Mouse (Mus musculus) liver, embryonic 16.5 days (tissue): ENCODE results near the gene Hip1r. TPM values are rescaled to one million over a fixed set of nuclear protein-coding genes. Genes with fewer than 3 reads are reported as not detected.
"Not testable (repeated sequence)": the region's sequence is repeated elsewhere in the genome, so short reads cannot be mapped to it uniquely, and the experiment has no call there.

Source experiments
- ATAC-seq: fragments of 200-750 bp; cut with Nextera tagmentation; 2 replicates; pipeline ENCODE4 v1.8.0; 2017; ENCODE audit warnings: low read depth, mild to moderate bottlenecking, moderate number of reproducible peaks, moderate library complexity
- H3K27ac ChIP-seq: fragments of 300-500 bp; sonication (generic); 2 replicates; pipeline ENCODE4 v1.5.1; 2014; ENCODE audit warnings: mild to moderate bottlenecking, low read length
- H3K27me3 ChIP-seq: fragments of 300-500 bp; sonication (generic); 2 replicates; pipeline ENCODE4 v1.6.1; 2014; ENCODE audit warnings: low read depth, low read length, mixed read lengths; ENCODE audit not compliant: control insufficient read depth, insufficient read depth
- H3K36me3 ChIP-seq: fragments of 300-500 bp; sonication (generic); 2 replicates; pipeline ENCODE4 v1.6.1; 2014; ENCODE audit warnings: mild to moderate bottlenecking; ENCODE audit not compliant: control insufficient read depth, insufficient read depth
- H3K4me1 ChIP-seq: fragments of 300-500 bp; sonication (generic); 2 replicates; pipeline ENCODE4 v1.6.1; 2014; ENCODE audit warnings: low read depth, low read length, mixed read lengths; ENCODE audit not compliant: control insufficient read depth
- H3K4me2 ChIP-seq: fragments of 300-500 bp; sonication (generic); 2 replicates; pipeline ENCODE4 v1.6.1; 2014; ENCODE audit warnings: low read depth, low read length, mixed read lengths
- H3K4me3 ChIP-seq: fragments of 300-500 bp; sonication (generic); 2 replicates; pipeline ENCODE4 v1.5.1; 2014; ENCODE audit warnings: low read depth, mild to moderate bottlenecking, low read length
- H3K9ac ChIP-seq: fragments of 300-500 bp; sonication (generic); 2 replicates; pipeline ENCODE4 v1.6.1; 2014; ENCODE audit warnings: low read depth, low read length
- H3K9me3 ChIP-seq: fragments of 300-500 bp; sonication (generic); replicated peaks from 2 replicates; pipeline ENCODE4 v1.6.1; 2016; ENCODE audit warnings: low read length; ENCODE audit not compliant: control insufficient read depth
- WGBS: fragments of 180-500 bp; shearing (Covaris S2); extraction: QIAGEN DNeasy Blood & Tissue Kit; methylation state at CpG from one replicate; pipeline ENCODE4 v1.1.7; 2014; ENCODE audit not compliant: insufficient replicate concordance; 5-methylcytosine and 5-hydroxymethylcytosine counted together
- microRNA-seq: library from miRNA; unstranded; fragments of <30 nt; microRNA quantifications from one replicate; pipeline ENCODE4, GENCODE M21; 2016
- polyA plus RNA-seq: library from polyadenylated mRNA; unstranded; fragments of >200 nt; fragmentation: Nextera tagmentation; extraction: Ambion mirVana; gene quantifications from 2 replicates; pipeline ENCODE4 v1.2.1, GENCODE M21; 2015

The Hip1r gene
- polyA plus RNA-seq, 1 experiment from 2014 or later, result 16.3 TPM

DNA sequence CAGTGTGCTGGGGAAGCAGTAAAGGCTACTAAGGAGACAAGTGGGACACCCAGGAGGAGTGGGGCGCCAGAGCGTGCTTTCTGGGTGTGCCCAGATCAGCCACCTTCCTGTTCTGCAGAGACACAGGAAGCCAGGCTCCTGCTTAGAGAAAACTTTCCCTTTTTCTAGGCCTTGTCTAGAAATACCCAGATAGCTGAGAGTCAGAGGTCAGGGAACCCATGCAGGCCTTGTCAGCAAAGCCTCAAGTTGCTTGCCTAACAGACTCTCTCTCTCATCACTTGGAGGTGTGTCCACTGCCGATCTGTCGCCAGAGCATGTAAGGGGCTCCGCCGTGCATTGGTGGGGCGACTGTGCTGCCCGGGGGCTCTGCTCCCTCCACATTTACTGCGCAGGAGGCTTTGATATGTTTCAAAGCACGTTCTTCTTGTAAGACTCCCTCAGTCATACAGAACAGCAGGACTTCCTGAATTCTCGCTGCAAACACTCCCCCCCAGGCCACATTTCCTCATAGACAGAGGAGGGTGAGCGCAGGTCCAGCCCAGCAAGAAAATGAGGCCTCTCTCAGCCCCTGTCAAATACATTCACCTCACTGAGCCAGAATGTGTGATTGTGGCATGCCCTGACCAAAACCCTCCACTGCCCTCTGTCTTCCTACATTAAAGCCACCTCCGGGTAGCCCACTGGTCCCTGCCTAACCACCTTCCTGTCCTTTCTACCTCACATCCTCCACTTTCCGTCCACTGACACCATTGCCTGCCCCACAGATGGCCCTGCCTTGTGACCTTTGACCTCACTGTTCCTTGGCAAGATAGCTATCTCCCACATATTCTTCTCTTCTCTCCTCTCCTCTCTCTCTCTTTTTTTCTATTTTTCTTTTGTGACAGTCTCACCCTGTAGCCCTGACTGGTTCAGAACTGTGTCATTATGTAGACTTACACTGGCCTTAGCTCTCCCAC lies 76.9 kb downstream of the Hip1r start:
- WGBS, result 23% methylated on average over 14 of the region's 14 CpGs
- Histone ChIP-seq H3K9ac (peak overlapping the region; percentile 64), H3K4me3 (peak overlapping the region; percentile 58), H3K27me3 (no peaks in the 10 kb centered on the region), H3K4me2 (peak overlapping the region; percentile 53), H3K9me3 (no peaks in the 10 kb centered on the region), H3K36me3 (no peaks in the 10 kb centered on the region), H3K27ac (peak overlapping the region; percentile 96), H3K4me1 (peaks cover 63% of the 10 kb centered on the region)
- ATAC-seq, result 0 out of 2 replicates have a peak, but pooled peaks have one; percentile 4

- Histone ChIP-seq H3K4me1 (peaks cover 62% of the 10 kb centered on the region), H3K4me3 (peak overlapping the region; percentile 58)
- WGBS, result 16% methylated on average over 11 of the region's 11 CpGs
Measured at GRCm38 (mm10) chr5:124051899-124052491, 78.6 kb downstream of the Hip1r start.

GRCm38 (mm10) chr5:124052641-124053040 lies 79.2 kb downstream of the Hip1r start:
- Histone ChIP-seq H3K27ac (peak overlapping the region; percentile 96), H3K4me1 (peaks cover 56% of the 10 kb centered on the region), H3K4me2 (peak overlapping the region; percentile 53)
- ATAC-seq, H3K9me3 ChIP-seq, H3K4me3 ChIP-seq, H3K27me3 ChIP-seq, H3K36me3 ChIP-seq, H3K9ac ChIP-seq: not testable (repeated sequence)
- 71% methylated on average over 7 of the region's 7 CpGs for WGBS

More at GRCm38 (mm10) chr5:124051899-124052491, 78.6 kb downstream of the Hip1r start:
- no peaks in the 10 kb centered on the region for H3K36me3 ChIP-seq
- H3K9ac ChIP-seq, result peak overlapping the region; percentile 64
- peak; percentile 96 for ATAC-seq
- H3K9me3 ChIP-seq, result peaks cover 5% of the 10 kb centered on the region; the same call in 1 of the 2 replicates
- no peaks in the 10 kb centered on the region for H3K27me3 ChIP-seq
- H3K4me2 ChIP-seq, result peak overlapping the region; percentile 53
- H3K27ac ChIP-seq, result peak overlapping the region; percentile 96

Small RNA genes lying within 50 kb of the gene (microRNA-seq; reads per million reads assigned to microRNA genes)
- gene Mir7032, result 0.98 reads per million

Other genes starting within 250 kb of the Hip1r start
- gene Rsrc2, start 224.2 kb upstream of the Hip1r start, polyA plus RNA-seq, result 35.2 and 39.2 TPM in 2 replicates
- 23.2 and 23.9 TPM in 2 replicates for gene Kntc1, start 223.9 kb upstream of the Hip1r start, polyA plus RNA-seq
- 0.28 and 0.45 TPM in 2 replicates for gene Hcar2, start 108.1 kb upstream of the Hip1r start, polyA plus RNA-seq
- gene Hcar1, start 93.6 kb upstream of the Hip1r start, polyA plus RNA-seq, result 0.08 and 0.15 TPM in 2 replicates
- 37.6 and 40.6 TPM in 2 replicates for gene Denr, start 66.5 kb upstream of the Hip1r start, polyA plus RNA-seq
- 1.3 and 1.7 TPM in 2 replicates for gene Gm43518, start 46.2 kb upstream of the Hip1r start, polyA plus RNA-seq
- 2.2 and 2.4 TPM in 2 replicates for gene Ccdc62, start 42.9 kb upstream of the Hip1r start, polyA plus RNA-seq
- 14.3 and 16.3 TPM in 2 replicates for gene Vps37b, start 58.6 kb downstream of the Hip1r start, polyA plus RNA-seq
- gene Abcb9, start 122.2 kb downstream of the Hip1r start, polyA plus RNA-seq, result 6.4 and 6.7 TPM in 2 replicates
- gene Ogfod2, start 138.7 kb downstream of the Hip1r start, polyA plus RNA-seq, result 15.0 and 15.7 TPM in 2 replicates
- 46.9 and 47.9 TPM in 2 replicates for gene Arl6ip4, start 142.5 kb downstream of the Hip1r start, polyA plus RNA-seq